Mouse (Mus musculus) MEL (cell line): ENCODE results near the gene Per1. TPM values are rescaled to one million over a fixed set of nuclear protein-coding genes. Genes with fewer than 3 reads are reported as not detected.
A peak's percentile ranks its signal among the peaks of the same experiment; 100 is the strongest.

Experiments used
- DNase-seq: peaks from one replicate; pipeline ENCODE4 v3.0.0; 2011; ENCODE audit warnings: low read depth, low spot score
- H3K27ac ChIP-seq: 2 replicates; pipeline ENCODE4 v1.5.1; 2012; ENCODE audit warnings: low read depth, mild to moderate bottlenecking, control low read depth, low read length, moderate library complexity; ENCODE audit not compliant: control insufficient read depth
- H3K27me3 ChIP-seq, 2 experiments: fragments of 150-350 bp in 1 of 2; sonication (generic) in 1 of 2; 2 replicates each; pipeline ENCODE4 v1.6.1; 2012; ENCODE audit warnings: low read length in 2 of 2, mild to moderate bottlenecking in 2 of 2, improper control_type of control experiment in 1 of 2, moderate library complexity in 1 of 2; ENCODE audit not compliant: insufficient read depth in 2 of 2, control insufficient read depth in 1 of 2
- H3K36me3 ChIP-seq, 2 experiments: 2 replicates each; pipeline ENCODE4 v1.6.1; 2012 to 2014; ENCODE audit warnings: low read length in 2 of 2, improper control_type of control experiment in 1 of 2, inconsistent platforms in 1 of 2, mild to moderate bottlenecking in 1 of 2; ENCODE audit not compliant: insufficient read depth in 2 of 2, control insufficient read depth in 1 of 2
- H3K4me1 ChIP-seq, 2 experiments: fragments of 150-350 bp in 1 of 2; sonication (generic) in 1 of 2; 2 replicates each; pipeline ENCODE4 v1.6.1; 2012; ENCODE audit warnings: low read length in 2 of 2, improper control_type of control experiment in 1 of 2, mild to moderate bottlenecking in 1 of 2; ENCODE audit not compliant: insufficient read depth in 2 of 2, control insufficient read depth in 1 of 2
- H3K4me3 ChIP-seq, 2 experiments: fragments of 150-350 bp in 1 of 2; sonication (generic) in 1 of 2; 2 replicates each; pipeline ENCODE4 v1.5.1; 2012; ENCODE audit warnings: low read depth in 2 of 2, low read length in 2 of 2, mild to moderate bottlenecking in 2 of 2, moderate library complexity in 2 of 2, control low read depth in 1 of 2, improper control_type of control experiment in 1 of 2; ENCODE audit not compliant: control insufficient read depth in 1 of 2, insufficient read depth in 1 of 2
- H3K79me2 ChIP-seq: 2 replicates; pipeline ENCODE4 v1.6.1; 2012; ENCODE audit warnings: mild to moderate bottlenecking, low read length, moderate library complexity; ENCODE audit not compliant: control insufficient read depth, poor library complexity, insufficient read depth
- H3K9ac ChIP-seq: 2 replicates; pipeline ENCODE4 v1.6.1; 2012; ENCODE audit warnings: low read depth, mild to moderate bottlenecking, control low read depth, low read length, moderate library complexity; ENCODE audit not compliant: control insufficient read depth, poor library complexity, severe bottlenecking
- H3K9me3 ChIP-seq: fragments of 150-350 bp; sonication (generic); replicated peaks from 2 replicates; pipeline ENCODE4 v1.6.1; 2012; ENCODE audit warnings: mild to moderate bottlenecking, low read length, improper control_type of control experiment, moderate library complexity; ENCODE audit not compliant: insufficient read depth
- CHD2 ChIP-seq: IDR thresholded peaks from 2 replicates; pipeline ENCODE4 v1.6.1; 2011; ENCODE audit warnings: low read length, improper control_type of control experiment
- CTCF ChIP-seq, 3 experiments: IDR thresholded peaks in 2 of 3; conservative IDR thresholded peaks in 1 of 3; 2 replicates each; pipeline ENCODE4 v1.5.1; 2011 to 2012; ENCODE audit warnings: low read length in 3 of 3, low read depth in 2 of 3, mild to moderate bottlenecking in 2 of 3, improper control_type of control experiment in 1 of 3, inconsistent platforms in 1 of 3, mixed read lengths in 1 of 3, moderate library complexity in 1 of 3; ENCODE audit not compliant: control insufficient read depth in 1 of 3, insufficient read depth in 1 of 3, poor library complexity in 1 of 3, severe bottlenecking in 1 of 3
- E2F4 ChIP-seq: IDR thresholded peaks from 2 replicates; pipeline ENCODE4 v1.6.1; 2011; ENCODE audit warnings: low read depth, low read length, improper control_type of control experiment, borderline replicate concordance
- ELF1 ChIP-seq: IDR thresholded peaks from 2 replicates; pipeline ENCODE4 v1.6.1; 2014; ENCODE audit warnings: low read depth, mild to moderate bottlenecking, inconsistent platforms, low read length, improper control_type of control experiment, moderate library complexity
- EP300 ChIP-seq, 2 experiments: IDR thresholded peaks; 2 replicates each; pipeline ENCODE4 v1.6.1; 2011; ENCODE audit warnings: improper control_type of control experiment in 2 of 2, low read length in 2 of 2, low read depth in 1 of 2, mild to moderate bottlenecking in 1 of 2
- ETS1 ChIP-seq: IDR thresholded peaks from 2 replicates; pipeline ENCODE4 v1.6.1; 2012; ENCODE audit warnings: low read depth, mild to moderate bottlenecking, inconsistent platforms, low read length, improper control_type of control experiment, moderate library complexity
- GABPA ChIP-seq: IDR thresholded peaks from 2 replicates; pipeline ENCODE4 v1.6.1; 2012; ENCODE audit warnings: low read depth, mild to moderate bottlenecking, inconsistent platforms, low read length, improper control_type of control experiment, moderate library complexity
- GATA1 ChIP-seq: IDR thresholded peaks from 2 replicates; pipeline ENCODE4 v1.6.1; 2011; ENCODE audit warnings: low read depth, low read length, improper control_type of control experiment
- JUND ChIP-seq: IDR thresholded peaks from 2 replicates; pipeline ENCODE4 v1.6.1; 2011; ENCODE audit warnings: low read depth, mild to moderate bottlenecking, improper control_type of control experiment, low read length
- KAT2A ChIP-seq: conservative IDR thresholded peaks from 2 replicates; pipeline ENCODE4 v1.6.1; 2012; ENCODE audit warnings: low read depth, low read length, improper control_type of control experiment, inconsistent platforms
- MAFK ChIP-seq: IDR thresholded peaks from 2 replicates; pipeline ENCODE4 v1.6.1; 2011; ENCODE audit warnings: low read depth, mild to moderate bottlenecking, low read length, improper control_type of control experiment, borderline replicate concordance
- MAX ChIP-seq: IDR thresholded peaks from 2 replicates; pipeline ENCODE4 v1.6.1; 2011; ENCODE audit warnings: low read length, improper control_type of control experiment
- MXI1 ChIP-seq: IDR thresholded peaks from 2 replicates; pipeline ENCODE4 v1.6.1; 2011; ENCODE audit warnings: mild to moderate bottlenecking, low read depth, low read length, improper control_type of control experiment
- MYC ChIP-seq: IDR thresholded peaks from 2 replicates; pipeline ENCODE4 v1.6.1; 2011; ENCODE audit warnings: low read depth, mild to moderate bottlenecking, low read length, improper control_type of control experiment, moderate library complexity
- NELFE ChIP-seq: IDR thresholded peaks from 2 replicates; pipeline ENCODE4 v1.6.1; 2011; ENCODE audit warnings: low read depth, low read length, improper control_type of control experiment
- NRF1 ChIP-seq: IDR thresholded peaks from 2 replicates; pipeline ENCODE4 v1.6.1; 2014; ENCODE audit warnings: low read depth, mild to moderate bottlenecking, inconsistent platforms, low read length, improper control_type of control experiment, moderate library complexity; ENCODE audit not compliant: poor library complexity, insufficient read depth, severe bottlenecking
- RAD21 ChIP-seq: IDR thresholded peaks from 2 replicates; pipeline ENCODE4 v1.6.1; 2011; ENCODE audit warnings: mild to moderate bottlenecking, low read depth, low read length, improper control_type of control experiment
- RCOR1 ChIP-seq: IDR thresholded peaks from 2 replicates; pipeline ENCODE4 v1.6.1; 2012; ENCODE audit warnings: low read depth, mild to moderate bottlenecking, inconsistent platforms, low read length, improper control_type of control experiment
- SIN3A ChIP-seq: IDR thresholded peaks from 2 replicates; pipeline ENCODE4 v1.6.1; 2012; ENCODE audit warnings: low read length, improper control_type of control experiment, inconsistent platforms
- SMC3 ChIP-seq: IDR thresholded peaks from 2 replicates; pipeline ENCODE4 v1.6.1; 2011; ENCODE audit warnings: low read depth, low read length, improper control_type of control experiment
- TAL1 ChIP-seq: IDR thresholded peaks from 2 replicates; pipeline ENCODE4 v1.6.1; 2012; ENCODE audit warnings: mild to moderate bottlenecking, inconsistent platforms, low read length, moderate library complexity, mixed read lengths
- TBP ChIP-seq: IDR thresholded peaks from 2 replicates; pipeline ENCODE4 v1.8.0; 2011; ENCODE audit warnings: low read depth, low read length, improper control_type of control experiment
- ZC3H11A ChIP-seq: IDR thresholded peaks from 2 replicates; pipeline ENCODE4 v1.6.1; 2012; ENCODE audit warnings: low read depth, mild to moderate bottlenecking, inconsistent platforms, low read length, improper control_type of control experiment
- ZKSCAN1 ChIP-seq: IDR thresholded peaks from 2 replicates; pipeline ENCODE4 v1.6.1; 2012; ENCODE audit warnings: low read depth, mild to moderate bottlenecking, inconsistent platforms, low read length, improper control_type of control experiment, moderate library complexity
- polyA plus RNA-seq, 2 experiments: library from polyadenylated mRNA; stranded (reverse) in 1 of 2; unstranded in 1 of 2; fragments of >175 nt in 1 of 2; fragments of >200 nt in 1 of 2; gene quantifications; 2 replicates each; pipeline versions ENCODE4 v1.2.1 to v1.2.4; 2012; ENCODE audit warnings: low replicate concordance in 2 of 2, low read depth in 1 of 2; ENCODE audit not compliant: insufficient read length in 2 of 2, insufficient read depth in 1 of 2, missing spikeins in 1 of 2
- total RNA-seq: library from RNA; depleted of rRNA; stranded (reverse); fragments of 300-350 nt; gene quantifications from 2 replicates; pipeline ENCODE4 v1.2.3, GENCODE M21; 2012

Gene Per1
- total and polyA plus RNA-seq, 3 experiments: 4.5 to 34.9 TPM; not detected in 1

- TF ChIP-seq MYC (peak; percentile 76; the same call in 1 of the 2 replicates), EP300 (IDR thresholded peaks at IDR 0.05; ENCODE audit: low read depth in 1 of 2, low read length in 2 of 2) (no peak), ZC3H11A (no peak), CHD2 (no peak), JUND (no peak), MAFK (peak; percentile 98), KAT2A (no peak), NRF1 (no peak; the same call in 1 of the 2 replicates), ETS1 (no peak), TBP (peak; percentile 98), MXI1 (peak; percentile 54; the same call in 1 of the 2 replicates), SIN3A (peak; percentile 64; the same call in 1 of the 2 replicates), MAX (no peak), NELFE (no peak), GATA1 (0 out of 2 replicates have a peak, but pooled peaks have one; percentile 9), GABPA (no peak), E2F4 (no peak), ZKSCAN1 (no peak), ELF1 (peak; percentile 79), CTCF (IDR thresholded peaks at IDR 0.05 in 2 of 3, conservative IDR thresholded peaks at IDR 0.05 in 1 of 3; ENCODE audit: control insufficient read depth in 1 of 3, insufficient read depth in 1 of 3, low read depth in 2 of 3, low read length in 3 of 3, poor library complexity in 1 of 3, severe bottlenecking in 1 of 3) (no peak), RAD21 (no peak), TAL1 (no peak), SMC3 (no peak), RCOR1 (no peak)
- TF ChIP-seq, all 39 proteins: peak for 7
- peak; percentile 95 for DNase-seq
- no peaks in the 10 kb centered on the region for H3K27me3 ChIP-seq
- H3K4me1 ChIP-seq: peaks cover 0 to 13% of the 10 kb centered on the region in 2 experiments; a peak in 2 of 4 replicates
- peak overlapping the region; percentile 44 to 70 for H3K4me3 ChIP-seq
- H3K79me2 ChIP-seq: peaks cover 10% of the 10 kb centered on the region; the same call in 1 of the 2 replicates
- H3K27ac ChIP-seq: peak overlapping the region; percentile 69
- no peaks in the 10 kb centered on the region for H3K9me3 ChIP-seq
- H3K9ac ChIP-seq: peak overlapping the region; percentile 72
- peaks cover 0 to 8% of the 10 kb centered on the region in 2 experiments; a peak in 2 of 4 replicates for H3K36me3 ChIP-seq
Observed at GRCm38 (mm10) chr11:69062761-69063224, 32.2 kb upstream of the Per1 start.
